26 mouse cellular contexts compared by ENCODE assay signal in the genomic region with DNA sequence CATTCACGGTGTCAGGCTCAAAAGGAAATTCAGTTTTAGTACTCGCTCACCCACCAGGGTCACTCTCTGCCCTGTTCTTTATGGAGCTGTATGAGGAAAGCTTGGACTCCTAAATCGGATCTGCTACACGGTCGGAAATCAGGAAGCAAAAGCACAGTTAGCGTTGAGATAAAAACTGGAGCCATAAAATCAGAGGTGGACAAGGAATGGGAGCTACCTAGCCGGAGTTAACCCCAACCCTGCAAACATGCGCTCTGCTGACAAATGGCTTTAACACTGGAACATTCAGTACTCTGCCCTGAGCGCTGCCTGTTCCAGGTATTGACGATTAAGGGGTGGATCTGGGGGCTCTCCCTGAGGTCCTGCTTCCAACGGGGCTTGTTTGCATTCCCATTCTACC. TPM values are rescaled to one million over a fixed set of nuclear protein-coding genes. Genes with fewer than 3 reads are reported as not detected.
A peak's percentile ranks its signal among the peaks of the same experiment; 100 is the strongest.
DNase-seq lines count a peak whose midpoint lies in the region; ATAC-seq lines count a peak whose summit lies in the region.
"Had no signal": no experiment of that assay in that cellular context is flagged by ENCODE, and none has a peak within 500 bp of the region (broad histone marks: within the 10 kb centered on the region; RNA-seq: fewer than 3 reads in every experiment).

No protein-coding gene starts in this region.

- H3K36me3 ChIP-seq in forebrain, embryonic 10.5 days (replicated peaks) = no peaks in the 10 kb centered on the region
- H3K36me3 ChIP-seq in forebrain, embryonic 16.5 days (ENCODE audit: control insufficient read depth, insufficient read depth) = no peaks in the 10 kb centered on the region
- no peaks in the 10 kb centered on the region for H3K36me3 ChIP-seq in midbrain, embryonic 11.5 days (ENCODE audit: control insufficient read depth, insufficient read depth, low read length)
- H3K36me3 ChIP-seq in midbrain, embryonic 10.5 days = no peaks in the 10 kb centered on the region
- H3K36me3 ChIP-seq in midbrain, embryonic 14.5 days (ENCODE audit: control insufficient read depth, insufficient read depth, low read length) = no peaks in the 10 kb centered on the region
- H3K36me3 ChIP-seq: hindbrain, embryonic 12.5 days; limb, embryonic 10.5 days had no signal

- intact Hi-C loops in heart, postnatal 14 days (cut with DNase I) = no loop called here

- H3K9me3 ChIP-seq in forebrain, embryonic 10.5 days = no peaks in the 10 kb centered on the region
- H3K9me3 ChIP-seq in forebrain, embryonic 16.5 days (ENCODE audit: control insufficient read depth, low read length) = no peaks in the 10 kb centered on the region
- no peaks in the 10 kb centered on the region for H3K9me3 ChIP-seq in midbrain, embryonic 11.5 days (ENCODE audit: control insufficient read depth, low read length)
- no peaks in the 10 kb centered on the region for H3K9me3 ChIP-seq in midbrain, embryonic 10.5 days (replicated peaks)
- no peaks in the 10 kb centered on the region for H3K9me3 ChIP-seq in midbrain, embryonic 14.5 days (ENCODE audit: control insufficient read depth, low read length)
- H3K9me3 ChIP-seq: hindbrain, embryonic 12.5 days; limb, embryonic 10.5 days; megakaryocyte, embryonic 14.5 days had no signal

- no peak overlapping the region for H3K4me2 ChIP-seq in forebrain, embryonic 16.5 days (ENCODE audit: low read length)
- peak overlapping the region; percentile 3; the same call in 1 of the 2 replicates for H3K4me2 ChIP-seq in midbrain, embryonic 11.5 days
- peak overlapping the region; percentile 35 for H3K4me2 ChIP-seq in midbrain, embryonic 14.5 days (ENCODE audit: low read length)
- H3K4me2 ChIP-seq: heart, embryonic 11.5 days; hindbrain, embryonic 12.5 days; liver, embryonic 11.5 days had no signal

- no peaks in the 10 kb centered on the region for H3K27me3 ChIP-seq in forebrain, embryonic 10.5 days (ENCODE audit: poor library complexity, severe bottlenecking)
- no peaks in the 10 kb centered on the region for H3K27me3 ChIP-seq in forebrain, embryonic 16.5 days (replicated peaks; ENCODE audit: control insufficient read depth, insufficient read depth, low read length)
- no peaks in the 10 kb centered on the region for H3K27me3 ChIP-seq in midbrain, embryonic 11.5 days (ENCODE audit: control insufficient read depth, insufficient read depth, low read length)
- H3K27me3 ChIP-seq in midbrain, embryonic 10.5 days (ENCODE audit: low read depth, poor library complexity, severe bottlenecking) = no peaks in the 10 kb centered on the region
- H3K27me3 ChIP-seq in midbrain, embryonic 14.5 days (ENCODE audit: control insufficient read depth, insufficient read depth, low read length) = no peaks in the 10 kb centered on the region
- H3K27me3 ChIP-seq: hindbrain, embryonic 12.5 days had no signal

- H3K4me3 ChIP-seq in forebrain, embryonic 10.5 days = peak overlapping the region; percentile 5; the same call in 1 of the 2 replicates
- H3K4me3 ChIP-seq in forebrain, embryonic 16.5 days (replicated peaks; ENCODE audit: low read length) = no peak overlapping the region
- H3K4me3 ChIP-seq in midbrain, embryonic 11.5 days (ENCODE audit: low read depth, low read length) = no peak overlapping the region
- no peak overlapping the region for H3K4me3 ChIP-seq in midbrain, embryonic 10.5 days
- H3K4me3 ChIP-seq in midbrain, embryonic 14.5 days (replicated peaks; ENCODE audit: low read depth, low read length) = no peak overlapping the region
- H3K4me3 ChIP-seq: hindbrain, embryonic 12.5 days; limb, embryonic 10.5 days; myocyte had no signal

- H3K9ac ChIP-seq in forebrain, embryonic 16.5 days (replicated peaks; ENCODE audit: low read depth, low read length) = no peak overlapping the region
- no peak overlapping the region for H3K9ac ChIP-seq in midbrain, embryonic 11.5 days (ENCODE audit: low read length)
- no peak overlapping the region for H3K9ac ChIP-seq in midbrain, embryonic 14.5 days (replicated peaks; ENCODE audit: low read length)
- H3K9ac ChIP-seq: hindbrain, embryonic 12.5 days had no signal

- WGBS in forebrain, embryonic 10.5 days = 45% methylated on average over 11 of the region's 11 CpGs
- WGBS in forebrain, embryonic 16.5 days = 23% methylated on average over 11 of the region's 11 CpGs
- WGBS in midbrain, embryonic 11.5 days = 40% methylated on average over 11 of the region's 11 CpGs
- WGBS in midbrain, embryonic 10.5 days = 42% methylated on average over 11 of the region's 11 CpGs
- 14% methylated on average over 11 of the region's 11 CpGs for WGBS in midbrain, embryonic 14.5 days

- no peak overlapping the region for H3K27ac ChIP-seq in forebrain, embryonic 10.5 days
- H3K27ac ChIP-seq in forebrain, embryonic 16.5 days (ENCODE audit: low read length) = no peak overlapping the region
- H3K27ac ChIP-seq in midbrain, embryonic 11.5 days (ENCODE audit: low read depth, low read length) = no peak overlapping the region
- H3K27ac ChIP-seq in midbrain, embryonic 10.5 days (replicated peaks) = no peak overlapping the region; the same call in 1 of the 2 replicates
- no peak overlapping the region for H3K27ac ChIP-seq in midbrain, embryonic 14.5 days (replicated peaks; ENCODE audit: low read depth, low read length)
- H3K27ac ChIP-seq: hindbrain, embryonic 12.5 days; limb, embryonic 10.5 days had no signal

- no peak for DNase-seq in forebrain, embryonic 10.5 days (ENCODE audit: extremely low spot score, low spot score)
- DNase-seq in midbrain, embryonic 11.5 days (ENCODE audit: low spot score, missing footprints) = no peak
- DNase-seq in midbrain, embryonic 10.5 days (ENCODE audit: low spot score) = no peak
- DNase-seq in midbrain, embryonic 14.5 days = peak; percentile 29
- DNase-seq in thymus, postnatal 4 days = no peak
- DNase-seq in thymus, postnatal 10 days (ENCODE audit: low spot score in 2 of 2) = no peak
- DNase-seq in heart, postnatal 14 days = no peak
- DNase-seq: adrenal gland, postnatal 25 days; cerebellum, adult 18-20 months; cerebellum, postnatal 25 days; embryo, embryonic 11 days; heart, postnatal 10 days; kidney, adult 8-10 months; kidney, postnatal 14 days; lung, adult 18-20 months; thymus, postnatal 25 days had no signal

- ATAC-seq in forebrain, embryonic 16.5 days = no peak
- 0 out of 2 replicates have a peak, but pooled peaks have one; percentile 28 for ATAC-seq in midbrain, embryonic 11.5 days (ENCODE audit: low FRiP score)
- ATAC-seq in midbrain, embryonic 14.5 days (ENCODE audit: low FRiP score, low TSS enrichment) = no peak
- ATAC-seq: activated CD4-positive, CD25-positive, alpha-beta regulatory T cell, adult 4 months; CD4-positive, CD25-positive, alpha-beta regulatory T cell, adult 4 months had no signal

- peaks cover 17% of the 10 kb centered on the region for H3K4me1 ChIP-seq in forebrain, embryonic 10.5 days
- peaks cover 3% of the 10 kb centered on the region for H3K4me1 ChIP-seq in forebrain, embryonic 16.5 days (replicated peaks; ENCODE audit: control insufficient read depth, insufficient read depth, low read length)
- peaks cover 12% of the 10 kb centered on the region; the same call in 1 of the 2 replicates for H3K4me1 ChIP-seq in midbrain, embryonic 11.5 days (ENCODE audit: control insufficient read depth, insufficient read depth, low read length)
- H3K4me1 ChIP-seq in midbrain, embryonic 10.5 days = peaks cover 17% of the 10 kb centered on the region
- H3K4me1 ChIP-seq in midbrain, embryonic 14.5 days (ENCODE audit: control insufficient read depth, insufficient read depth, low read length) = 0 out of 2 replicates have a peak, but pooled peaks cover 8% of the 10 kb centered on the region
- H3K4me1 ChIP-seq: limb, embryonic 10.5 days; megakaryocyte, embryonic 14.5 days had no signal

RNA-seq across cellular contexts. Expression of gene Ak5, which starts 47.6 kb away (rescaled TPM):
- polyA plus RNA-seq in forebrain, embryonic 10.5 days (2016; fragmentation: Nextera tagmentation; extraction: Ambion mirVana) = 0.41 and 0.44 TPM in 2 replicates
- 7.4 and 10.9 TPM in 2 replicates for polyA plus RNA-seq in forebrain, embryonic 16.5 days (2015; fragmentation: Nextera tagmentation; extraction: Ambion mirVana)
- polyA plus RNA-seq in midbrain, embryonic 11.5 days (2014; fragmentation: Nextera tagmentation; extraction: Ambion mirVana) = 0.33 and 0.70 TPM in 2 replicates
- polyA plus RNA-seq in midbrain, embryonic 10.5 days (2016; fragmentation: Nextera tagmentation; extraction: Ambion mirVana) = 0.79 and 0.86 TPM in 2 replicates
- 7.8 and 9.2 TPM in 2 replicates for polyA plus RNA-seq in midbrain, embryonic 14.5 days (2014; fragmentation: Nextera tagmentation; extraction: Ambion mirVana)
- total RNA-seq in heart, postnatal 14 days (2021) = under 1 TPM; 0.29 TPM
- polyA plus RNA-seq: activated CD4-positive, CD25-positive, alpha-beta regulatory T cell, adult 4 months; small intestine, adult 2 months had no signal
